Mouse (Mus musculus) gastrocnemius, postnatal 10 days (tissue): Measurements from ENCODE around the gene Rsph9. TPM values are rescaled to one million over a fixed set of nuclear protein-coding genes. Genes with fewer than 3 reads are reported as not detected.
A peak's percentile ranks its signal among the peaks of the same experiment; 100 is the strongest.

Experiments
- DNase-seq: peaks from one replicate; pipeline ENCODE4 v3.0.0; 2021; ENCODE audit warnings: mixed read lengths
- long read RNA-seq, 2 experiments: library from polyadenylated mRNA; stranded (forward); transcript quantifications; one replicate each; pipeline ENCODE4 v2.0.0; 2021
- total RNA-seq, 2 experiments: library from RNA; stranded (reverse); gene quantifications; 2 replicates each; pipeline ENCODE4 v1.2.3; 2021

Gene Rsph9
- under 1 TPM; 0.49 to 0.84 TPM for total RNA-seq
- long read RNA-seq, experiment 1, partial matches to known transcripts = 0 of 2 reads
- long read RNA-seq, experiment 1, other reads (novel, unspliced or antisense) = 0 of 2 reads
- long read RNA-seq, experiment 2, partial matches to known transcripts = 0 of 1 reads
- long read RNA-seq, experiment 2, other reads (novel, unspliced or antisense) = 0 of 1 reads

GRCm38 (mm10) chr17:46143578-46144423 is at the start of gene Rsph9:
TSS of gene Rsph9 (minus strand) at chr17:46144216.
- DNase-seq = peak; percentile 75

DNA sequence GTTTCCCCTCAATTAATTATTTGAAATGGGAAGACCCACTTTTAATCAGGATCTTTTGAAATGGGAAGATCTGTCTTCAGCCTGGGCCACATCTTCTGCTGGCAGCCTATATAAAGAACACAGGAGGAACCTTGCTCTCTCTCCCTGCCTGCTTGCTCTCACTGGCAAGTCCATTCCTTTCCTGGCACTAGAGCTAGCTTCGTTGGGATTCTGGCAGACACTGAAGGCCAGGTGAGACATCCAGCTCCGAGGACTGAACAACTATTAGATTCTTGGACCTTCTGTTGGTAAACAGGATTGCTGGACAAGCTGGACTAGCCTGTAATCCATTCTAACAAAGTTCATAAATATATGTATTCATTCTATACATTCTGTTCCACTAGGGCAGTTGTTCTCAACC is 44.8 kb upstream of the Rsph9 start:
- no peak for DNase-seq

DNA sequence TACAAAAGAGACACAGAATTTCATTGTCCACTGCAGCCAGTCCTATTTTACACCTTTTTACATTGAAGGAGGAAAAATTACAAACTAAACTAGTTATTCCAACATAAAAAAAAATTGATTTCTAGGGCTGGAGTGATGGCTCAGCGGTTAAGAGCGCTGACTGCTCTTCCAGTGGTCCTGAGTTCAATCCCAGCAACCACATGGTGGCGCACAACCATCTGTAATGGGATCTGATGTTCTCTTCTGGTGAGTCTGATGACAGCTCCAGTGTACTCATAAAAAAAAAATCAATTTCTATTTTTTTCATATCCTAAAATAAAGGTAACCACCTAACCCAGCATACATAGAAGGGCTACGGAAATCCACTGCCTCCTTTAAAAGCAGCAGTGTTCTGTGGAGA is 38.3 kb upstream of the Rsph9 start:
- DNase-seq = no peak

- DNase-seq = no peak
Observed at GRCm38 (mm10) chr17:46170538-46170937, 26.5 kb upstream of the Rsph9 start.

DNA sequence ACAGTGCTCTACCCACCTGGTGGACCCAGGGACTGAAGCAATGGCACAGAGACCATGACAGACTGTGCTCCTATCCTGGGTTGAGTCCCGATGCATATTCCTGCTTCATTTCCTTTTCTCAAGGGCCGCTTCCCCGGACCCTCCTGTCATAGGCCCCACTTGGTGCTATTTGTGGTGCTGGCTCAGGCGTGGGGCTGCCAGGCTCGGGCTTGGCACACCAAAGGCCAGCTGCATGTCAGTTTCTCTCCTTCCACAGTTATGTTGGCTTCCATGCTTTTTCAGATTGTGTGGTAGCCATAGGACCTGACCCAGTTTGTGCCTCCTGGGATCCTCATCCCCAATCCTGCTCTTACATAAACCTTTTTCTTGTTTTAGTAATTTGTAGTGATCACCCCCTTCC is 24.8 kb upstream of the Rsph9 start:
- no peak for DNase-seq

- DNase-seq = peak; percentile 30
Observed at GRCm38 (mm10) chr17:46168318-46168717, 24.3 kb upstream of the Rsph9 start.

- DNase-seq = no peak
Observed at GRCm38 (mm10) chr17:46167014-46167413, 23.0 kb upstream of the Rsph9 start.

- DNase-seq = no peak
Observed at GRCm38 (mm10) chr17:46166270-46166669, 22.3 kb upstream of the Rsph9 start.

DNA sequence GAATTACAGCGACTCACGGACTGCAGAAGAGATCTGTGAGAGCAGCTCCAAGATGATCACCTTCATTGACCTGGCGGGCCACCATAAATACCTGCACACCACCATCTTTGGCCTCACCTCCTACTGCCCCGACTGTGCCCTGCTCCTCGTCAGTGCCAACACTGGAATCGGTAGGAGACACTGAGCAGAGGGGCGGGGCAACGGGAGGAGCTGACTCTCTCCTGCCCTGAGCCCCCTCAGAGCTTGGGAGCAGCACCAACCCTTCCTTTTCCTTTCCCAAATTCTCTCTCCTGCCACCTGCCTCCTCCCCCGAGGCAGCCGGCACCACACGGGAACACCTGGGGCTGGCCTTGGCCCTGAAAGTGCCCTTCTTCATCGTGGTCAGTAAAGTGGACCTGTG is 21.4 kb upstream of the Rsph9 start:
- no peak for DNase-seq

- no peak for DNase-seq
Observed at GRCm38 (mm10) chr17:46164791-46165190, 20.8 kb upstream of the Rsph9 start.

- no peak for DNase-seq
Observed at GRCm38 (mm10) chr17:46164301-46164700, 20.3 kb upstream of the Rsph9 start.

DNA sequence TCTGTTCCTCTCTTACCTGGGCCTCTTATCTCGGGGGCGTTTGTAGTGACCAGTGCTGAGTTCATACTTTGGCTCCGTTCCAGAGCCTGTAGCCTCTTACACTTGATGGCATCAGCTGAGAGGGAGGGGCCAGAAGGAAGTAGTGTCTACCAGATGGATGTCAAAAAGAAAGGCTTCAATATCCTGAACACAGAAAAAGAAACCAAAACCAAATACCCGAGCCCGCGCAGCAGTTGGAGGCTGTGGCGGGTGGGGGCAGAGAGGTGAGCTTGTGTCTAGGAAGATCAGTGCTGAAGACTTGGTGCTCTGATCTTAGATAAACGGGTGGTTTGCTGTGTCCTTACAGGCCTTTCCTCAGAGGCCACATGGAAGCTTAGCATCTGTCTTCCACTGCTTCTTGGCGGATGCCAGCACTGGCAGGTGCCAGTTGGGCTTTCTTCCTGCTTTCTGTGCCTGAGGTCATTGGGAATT is 19.0 kb upstream of the Rsph9 start:
- no peak for DNase-seq

DNA sequence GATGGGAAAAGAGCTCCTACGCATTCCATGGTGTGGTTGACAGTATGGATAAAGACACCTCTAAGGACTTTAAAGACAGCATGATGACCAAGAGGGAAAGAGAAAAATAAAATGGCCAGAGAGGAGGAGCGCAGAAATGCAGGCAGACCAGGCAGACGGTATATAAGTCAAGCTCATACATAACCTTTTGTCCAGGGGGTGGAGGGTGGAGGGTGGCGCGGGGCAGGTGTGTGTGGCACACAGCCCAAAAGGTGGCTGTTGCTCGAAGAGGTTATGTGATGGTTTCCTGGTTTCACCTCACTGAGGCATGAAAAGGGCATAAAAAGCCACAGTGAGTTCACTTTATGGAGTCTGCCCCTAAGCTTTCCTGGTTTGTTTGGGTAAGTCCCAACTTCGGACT is 18.5 kb upstream of the Rsph9 start:
- DNase-seq = no peak

DNA sequence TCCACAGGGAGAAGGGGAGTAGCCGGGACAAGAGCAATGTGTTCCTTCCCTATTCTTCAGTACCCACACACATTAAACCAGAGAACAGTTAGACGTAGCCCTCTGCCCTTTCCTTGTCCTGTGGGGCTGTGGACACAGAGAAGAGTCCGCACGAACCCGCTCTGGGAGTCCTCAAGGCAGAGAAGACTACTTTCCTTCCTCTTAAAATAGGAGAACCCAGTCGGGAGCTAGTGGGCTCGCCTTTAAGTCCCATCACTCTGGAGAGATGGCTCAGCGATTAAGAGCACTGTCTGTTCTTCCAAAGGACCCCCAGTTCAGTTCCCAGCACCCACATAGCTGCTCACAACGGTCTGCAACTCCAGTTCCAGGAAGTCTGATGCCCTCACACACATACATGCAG is 17.7 kb upstream of the Rsph9 start:
- no peak for DNase-seq

DNA sequence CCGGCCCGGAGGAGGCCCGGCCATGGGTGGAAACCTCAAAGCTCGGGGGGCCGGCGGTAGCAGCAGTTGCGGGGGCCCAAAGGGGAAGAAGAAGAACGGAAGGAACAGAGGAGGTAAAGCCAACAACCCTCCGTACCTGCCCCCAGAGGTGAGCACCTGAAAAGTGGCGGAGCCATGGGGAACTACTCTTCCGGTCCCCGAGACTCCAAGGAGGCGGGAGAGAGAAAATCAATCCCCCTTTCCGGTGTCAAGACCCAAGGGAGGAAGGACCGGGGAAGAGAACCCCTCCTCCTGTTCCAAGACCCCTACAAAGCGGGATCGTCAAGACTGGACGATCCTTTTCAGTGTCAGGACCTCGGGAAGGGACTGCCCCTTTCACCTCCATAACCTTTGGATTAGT is 17.2 kb upstream of the Rsph9 start:
- DNase-seq = no peak

DNA sequence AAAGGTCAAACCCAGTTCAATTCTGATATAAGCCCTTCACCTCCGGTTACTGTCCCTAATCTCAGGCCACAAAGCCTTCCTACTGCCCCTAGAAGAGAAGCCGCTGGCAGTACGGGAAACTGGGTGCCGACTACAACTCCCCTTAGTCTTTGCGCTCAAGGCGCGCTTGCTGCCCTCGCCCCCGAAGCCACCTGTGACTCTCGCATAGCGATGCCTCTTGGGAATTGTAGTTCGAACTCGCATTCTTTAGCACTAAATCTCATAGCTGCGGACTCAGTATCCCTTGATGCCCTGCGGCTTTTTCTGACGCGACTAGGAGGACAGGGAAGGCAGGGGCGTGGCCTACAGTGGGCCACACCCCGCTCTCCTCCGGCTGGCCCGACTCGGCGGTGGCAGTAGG is 16.7 kb upstream of the Rsph9 start, which contains the start of gene Gtpbp2:
Gene Gtpbp2 (plus strand): TSS at position 347 of the 400 bp plus-strand sequence.
- peak; percentile 85 for DNase-seq

DNA sequence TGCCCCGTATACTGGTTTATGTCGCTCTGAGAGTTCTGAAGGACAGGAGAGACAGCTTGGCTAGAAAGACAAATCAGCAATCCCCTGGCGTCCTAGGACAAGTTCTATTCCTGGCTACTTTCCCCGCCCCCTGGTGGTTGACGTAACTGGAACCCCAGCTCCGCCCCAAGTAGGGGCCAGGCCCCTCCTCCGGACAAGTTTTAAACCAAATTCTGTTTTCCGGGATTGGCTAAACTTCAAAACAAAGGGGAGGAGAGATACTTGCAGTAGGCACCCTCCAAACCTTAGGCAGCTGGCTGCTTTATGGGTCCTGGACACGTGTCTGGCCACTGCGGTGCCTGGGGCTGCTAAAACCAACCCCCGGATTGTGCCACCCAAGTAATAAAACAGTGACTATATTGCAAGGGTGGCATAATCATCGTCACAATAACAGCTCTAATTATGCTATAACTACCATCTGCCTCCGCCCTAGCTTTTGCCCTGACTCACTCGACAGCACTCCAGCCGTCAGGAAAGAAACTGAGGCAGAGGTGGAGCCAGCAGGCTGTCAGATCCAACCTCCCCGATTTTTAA is 16.2 kb upstream of the Rsph9 start:
- peak; percentile 89 for DNase-seq

DNA sequence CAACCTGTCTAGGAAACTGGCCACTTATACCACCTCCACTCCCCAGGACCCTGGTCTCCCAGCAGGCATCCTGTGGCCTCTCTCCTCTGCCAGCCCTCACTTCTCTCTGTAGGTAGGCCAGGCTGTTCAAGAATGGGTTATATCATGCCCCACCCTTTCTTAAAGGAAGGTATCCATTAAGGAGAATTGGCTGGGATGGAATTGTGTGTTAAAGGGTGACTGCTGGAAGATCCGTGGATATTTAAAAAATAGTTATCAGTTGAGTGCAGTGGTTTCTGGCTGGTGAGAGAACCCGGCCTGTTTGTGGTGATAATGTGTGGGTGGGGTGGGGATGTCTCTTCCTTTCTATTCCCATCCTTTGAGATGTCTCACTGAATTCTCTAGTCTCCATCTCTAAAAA is 15.2 kb upstream of the Rsph9 start:
- no peak for DNase-seq

DNA sequence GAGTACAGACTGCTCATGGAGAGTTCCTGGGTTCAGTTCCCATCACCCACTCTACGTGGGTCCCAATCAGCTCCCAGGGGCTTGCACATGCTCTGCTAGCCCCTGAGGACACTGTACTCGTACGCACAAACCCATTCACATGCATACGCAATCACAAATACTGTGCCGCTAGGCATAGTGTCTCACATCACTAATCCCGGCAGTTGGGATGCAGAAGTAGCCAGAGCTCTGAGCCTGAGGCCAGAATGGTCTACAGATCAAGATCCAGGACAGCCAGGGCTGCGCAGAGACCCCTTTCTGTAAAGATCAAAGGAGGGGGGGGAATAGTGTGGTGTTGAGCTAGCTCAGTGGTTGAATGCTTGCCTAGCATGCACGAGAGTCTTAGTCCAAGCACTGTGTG is 13.1 kb upstream of the Rsph9 start:
- no peak for DNase-seq

DNA sequence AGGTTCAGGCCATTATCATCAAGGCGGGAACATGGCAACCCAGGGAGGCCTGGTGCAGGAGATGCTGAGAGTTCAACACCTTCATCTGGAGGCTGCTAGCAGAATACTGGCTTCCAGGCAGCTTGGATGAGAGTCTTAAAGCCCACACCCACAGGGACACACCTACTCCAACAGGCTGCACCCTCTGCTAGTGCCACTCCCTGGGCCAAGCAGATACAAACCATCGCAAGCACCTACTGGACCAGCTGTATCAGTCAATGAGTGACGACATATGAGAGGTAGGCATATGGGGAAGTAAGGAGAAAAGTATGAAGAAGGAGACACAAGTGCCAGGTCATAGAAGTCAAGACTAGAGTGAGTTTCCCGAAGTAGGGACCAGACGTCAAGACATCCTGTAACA is 12.7 kb upstream of the Rsph9 start:
- DNase-seq = no peak

- no peak for DNase-seq
Observed at GRCm38 (mm10) chr17:46154336-46154735, 10.3 kb upstream of the Rsph9 start.

GRCm38 (mm10) chr17:46152847-46153782 is 9.1 kb upstream of the Rsph9 start, which contains the start of gene Mad2l1bp:
TSS of gene Mad2l1bp (minus strand) at chr17:46153553.
- peak; percentile 79 for DNase-seq
